In genomic region chr19:42268337-42268736, GRCm38 (mm10) we compare ENCODE assay signal across 9 mouse cellular contexts. TPM values are rescaled to one million over a fixed set of nuclear protein-coding genes. Genes with fewer than 3 reads are reported as not detected.
DNase-seq lines count a peak whose midpoint lies in the region; ATAC-seq lines count a peak whose summit lies in the region.
"Had no signal": no experiment of that assay in that cellular context is flagged by ENCODE, and none has a peak within 500 bp of the region (broad histone marks: within the 10 kb centered on the region; RNA-seq: fewer than 3 reads in every experiment).

No protein-coding gene starts in this region.

- no peak for ATAC-seq in embryonic facial prominence, embryonic 15.5 days (ENCODE audit: insufficient number of reproducible peaks, low FRiP score, low TSS enrichment, low read depth)
- no peak; the same call in 1 of the 2 replicates for ATAC-seq in intestine, embryonic 14.5 days (replicated peaks; ENCODE audit: low FRiP score, low TSS enrichment, low read depth)
- ATAC-seq in liver, embryonic 13.5 days (ENCODE audit: low read depth), result no peak
- no peak for ATAC-seq in CD4-positive, CD25-positive, alpha-beta regulatory T cell, adult 4 months
- no peak for ATAC-seq in megakaryocyte-erythroid progenitor cell, adult 5-6 weeks (replicated peaks; ENCODE audit: low FRiP score, low TSS enrichment, poor library complexity, severe bottlenecking)

- peak; percentile 20 for DNase-seq in urinary bladder, postnatal 14 days (ENCODE audit: low spot score)
- no peak for DNase-seq in urinary bladder, adult 18-20 months (ENCODE audit: low spot score in 2 of 2)
- peak; percentile 59 for DNase-seq in intestine, embryonic 14.5 days (ENCODE audit: low spot score)
- no peak for DNase-seq in liver, embryonic 13.5 days
- no peak for DNase-seq in frontal cortex, postnatal 25 days (ENCODE audit: low spot score in 2 of 2)

- 0 out of 2 replicates have a peak, but pooled peaks cover 4% of the 10 kb centered on the region for H3K27me3 ChIP-seq in embryonic facial prominence, embryonic 15.5 days
- H3K27me3 ChIP-seq in intestine, embryonic 14.5 days (replicated peaks; ENCODE audit: control insufficient read depth, insufficient read depth, low read length), result no peaks in the 10 kb centered on the region
- peaks cover 15% of the 10 kb centered on the region for H3K27me3 ChIP-seq in liver, embryonic 13.5 days

- H3K36me3 ChIP-seq in embryonic facial prominence, embryonic 15.5 days, result no peaks in the 10 kb centered on the region
- H3K36me3 ChIP-seq in intestine, embryonic 14.5 days (ENCODE audit: control insufficient read depth, insufficient read depth, low read length), result no peaks in the 10 kb centered on the region
- no peaks in the 10 kb centered on the region for H3K36me3 ChIP-seq in liver, embryonic 13.5 days

- H3K27ac ChIP-seq in embryonic facial prominence, embryonic 15.5 days (replicated peaks), result no peak overlapping the region
- H3K27ac ChIP-seq in intestine, embryonic 14.5 days (ENCODE audit: low read depth), result no peak overlapping the region
- no peak overlapping the region for H3K27ac ChIP-seq in liver, embryonic 13.5 days
- H3K27ac ChIP-seq: macrophage had no signal

- H3K9ac ChIP-seq in embryonic facial prominence, embryonic 15.5 days, result no peak overlapping the region
- no peak overlapping the region for H3K9ac ChIP-seq in intestine, embryonic 14.5 days (ENCODE audit: low read length)
- no peak overlapping the region for H3K9ac ChIP-seq in liver, embryonic 13.5 days

- H3K4me1 ChIP-seq in embryonic facial prominence, embryonic 15.5 days, result peaks cover 4% of the 10 kb centered on the region
- H3K4me1 ChIP-seq in intestine, embryonic 14.5 days (replicated peaks; ENCODE audit: control insufficient read depth, insufficient read depth, low read length), result 0 out of 2 replicates have a peak, but pooled peaks cover 4% of the 10 kb centered on the region
- H3K4me1 ChIP-seq in liver, embryonic 13.5 days (replicated peaks), result no peaks in the 10 kb centered on the region

- H3K4me3 ChIP-seq in embryonic facial prominence, embryonic 15.5 days (replicated peaks), result no peak overlapping the region
- peak overlapping the region; percentile 11 for H3K4me3 ChIP-seq in intestine, embryonic 14.5 days (ENCODE audit: low read depth, low read length)
- no peak overlapping the region for H3K4me3 ChIP-seq in liver, embryonic 13.5 days (replicated peaks)

- WGBS in embryonic facial prominence, embryonic 15.5 days, result 2% methylated on average over 19 of the region's 19 CpGs
- 3% methylated on average over 19 of the region's 19 CpGs for WGBS in intestine, embryonic 14.5 days
- 2% methylated on average over 19 of the region's 19 CpGs for WGBS in liver, embryonic 13.5 days (ENCODE audit: insufficient replicate concordance)

- H3K9me3 ChIP-seq in embryonic facial prominence, embryonic 15.5 days (replicated peaks), result no peaks in the 10 kb centered on the region
- H3K9me3 ChIP-seq in intestine, embryonic 14.5 days (ENCODE audit: control insufficient read depth, low read length), result no peaks in the 10 kb centered on the region
- H3K9me3 ChIP-seq in liver, embryonic 13.5 days (replicated peaks), result no peaks in the 10 kb centered on the region

- peak overlapping the region; percentile 39 for H3K4me2 ChIP-seq in embryonic facial prominence, embryonic 15.5 days (replicated peaks)
- H3K4me2 ChIP-seq in intestine, embryonic 14.5 days (ENCODE audit: low read length), result peak overlapping the region; percentile 41
- peak overlapping the region; percentile 8; the same call in 1 of the 2 replicates for H3K4me2 ChIP-seq in liver, embryonic 13.5 days

RNA-seq across cellular contexts. Expression of gene Golga7b, which starts 21.0 kb away (rescaled TPM):
- polyA plus RNA-seq in embryonic facial prominence, embryonic 15.5 days (2015; fragmentation: Nextera tagmentation; extraction: Ambion mirVana), result 6.7 and 7.7 TPM in 2 replicates
- polyA plus RNA-seq in intestine, embryonic 14.5 days (2014; fragmentation: Nextera tagmentation; extraction: Ambion mirVana), result 1.2 TPM in 2 replicates
- polyA plus RNA-seq in liver, embryonic 13.5 days (2015; fragmentation: Nextera tagmentation; extraction: Ambion mirVana), result 0.06 TPM in 1 of 2 replicates, not detected in the other
- under 1 TPM in 1 of 2 experiments, not detected in 1; 0.15 TPM for polyA plus RNA-seq in CD4-positive, CD25-positive, alpha-beta regulatory T cell, adult 4 months (2017; shearing (Covaris generic))
- total RNA-seq in megakaryocyte-erythroid progenitor cell, adult 5-6 weeks (2014; fragmentation: Nextera tagmentation), result not detected in 2 replicates
- not detected in 2 replicates for total RNA-seq in megakaryocyte-erythroid progenitor cell, adult 5-6 weeks (2017)
- polyA plus RNA-seq: macrophage had no signal

Comparison
In these comparisons a context has a peak if more than half of its experiments do, and no peak if none do; other contexts are left out.
1. DNase-seq: peak in urinary bladder, postnatal 14 days (single experiment) and intestine, embryonic 14.5 days (single experiment); none in urinary bladder, adult 18-20 months (0 of 2), liver, embryonic 13.5 days (single experiment) and frontal cortex, postnatal 25 days (0 of 2).
2. Peak in every context shown above with its lines, with median percentiles within 50 percentile points of each other: H3K4me2 ChIP-seq.